Comparison of ENCODE assay signal across 8 mouse cellular contexts in the genomic region with DNA sequence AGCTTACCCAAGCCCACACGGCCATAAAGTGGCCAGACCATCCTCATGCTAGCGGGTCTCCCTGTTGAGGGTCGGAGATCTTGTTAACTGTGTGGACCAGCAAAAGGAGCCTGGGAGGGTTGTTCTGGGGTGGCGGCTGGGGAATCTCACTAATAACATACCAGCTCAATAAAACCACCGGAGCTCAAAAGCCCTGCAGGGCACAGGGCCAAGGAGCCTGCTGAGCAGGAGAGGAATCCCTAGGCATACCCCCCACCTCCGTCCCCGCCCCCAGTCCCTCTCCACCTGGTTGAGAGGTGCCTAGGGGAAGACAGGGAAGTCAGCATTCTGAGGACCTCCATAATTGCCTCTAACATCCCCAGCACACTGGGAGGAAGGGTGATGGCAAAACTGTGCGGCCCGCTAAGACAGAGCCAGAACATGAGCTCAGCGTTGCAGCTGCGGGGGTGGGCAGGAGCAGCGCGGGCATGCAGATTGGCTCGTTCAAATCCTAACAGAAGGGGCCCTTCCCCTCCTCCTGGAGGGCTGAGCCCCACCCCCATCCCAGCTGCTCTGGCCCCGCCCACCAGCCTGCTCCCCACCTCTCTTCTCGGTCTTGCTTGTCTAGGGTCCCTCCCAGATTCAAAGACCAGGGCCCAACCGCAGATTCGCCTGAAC. TPM values are rescaled to one million over a fixed set of nuclear protein-coding genes. Genes with fewer than 3 reads are reported as not detected.
A peak's percentile ranks its signal among the peaks of the same experiment; 100 is the strongest.
DNase-seq lines count a peak whose midpoint lies in the region; ATAC-seq lines count a peak whose summit lies in the region.
"Had no signal": no experiment of that assay in that cellular context is flagged by ENCODE, and none has a peak within 500 bp of the region (broad histone marks: within the 10 kb centered on the region; RNA-seq: fewer than 3 reads in every experiment).

No protein-coding gene starts in this region.

- WGBS in intestine, embryonic 16.5 days, result 14% methylated on average over 18 of the region's 18 CpGs
- 6% methylated on average over 18 of the region's 18 CpGs for WGBS in limb, embryonic 12.5 days
- 10% methylated on average over 18 of the region's 18 CpGs for WGBS in neural tube, embryonic 11.5 days

- H3K4me1 ChIP-seq in intestine, embryonic 16.5 days (ENCODE audit: control insufficient read depth, insufficient read depth, low read length), result peaks cover 14% of the 10 kb centered on the region
- H3K4me1 ChIP-seq in limb, embryonic 12.5 days (replicated peaks), result peaks cover 34% of the 10 kb centered on the region
- H3K4me1 ChIP-seq in neural tube, embryonic 11.5 days (ENCODE audit: control insufficient read depth, insufficient read depth, low read length), result peaks cover 10% of the 10 kb centered on the region

- peak; percentile 95 for DNase-seq in ZHBTc4 (ENCODE audit: low read depth, low spot score)
- peak; percentile 80 to 88 for DNase-seq in cerebellum, postnatal 14 days
- DNase-seq in frontal cortex, postnatal 14 days (ENCODE audit: low spot score in 2 of 2), result peak; percentile 66 to 70
- DNase-seq in neural tube, embryonic 11.5 days (ENCODE audit: low spot score), result peak; percentile 86
- peak; percentile 67 for DNase-seq in thymus, postnatal 25 days

- H3K27me3 ChIP-seq in intestine, embryonic 16.5 days (replicated peaks; ENCODE audit: control insufficient read depth, insufficient read depth, low read length), result no peaks in the 10 kb centered on the region
- no peaks in the 10 kb centered on the region for H3K27me3 ChIP-seq in limb, embryonic 12.5 days
- H3K27me3 ChIP-seq in neural tube, embryonic 11.5 days (ENCODE audit: control insufficient read depth, insufficient read depth, low read length), result no peaks in the 10 kb centered on the region

- H3K4me2 ChIP-seq in intestine, embryonic 16.5 days (ENCODE audit: low read depth, low read length), result peak overlapping the region; percentile 49
- peak overlapping the region; percentile 44 for H3K4me2 ChIP-seq in limb, embryonic 12.5 days
- peak overlapping the region; percentile 21 for H3K4me2 ChIP-seq in neural tube, embryonic 11.5 days (ENCODE audit: low read depth)

- peak; percentile 83 for ATAC-seq in intestine, embryonic 16.5 days
- ATAC-seq in limb, embryonic 12.5 days (ENCODE audit: insufficient number of reproducible peaks, insufficient read depth, low FRiP score, low TSS enrichment, low read depth), result peak; percentile 84
- ATAC-seq in neural tube, embryonic 11.5 days (ENCODE audit: insufficient read depth, low FRiP score, low TSS enrichment), result peak; percentile 86

- no peaks in the 10 kb centered on the region for H3K36me3 ChIP-seq in intestine, embryonic 16.5 days (ENCODE audit: control insufficient read depth, insufficient read depth, low read length)
- H3K36me3 ChIP-seq in limb, embryonic 12.5 days, result peaks cover 62% of the 10 kb centered on the region
- peaks cover 10% of the 10 kb centered on the region for H3K36me3 ChIP-seq in neural tube, embryonic 11.5 days (ENCODE audit: control insufficient read depth, insufficient read depth, low read length)

- H3K9me3 ChIP-seq in intestine, embryonic 16.5 days (ENCODE audit: control insufficient read depth, low read length), result no peaks in the 10 kb centered on the region
- H3K9me3 ChIP-seq in limb, embryonic 12.5 days, result no peaks in the 10 kb centered on the region
- no peaks in the 10 kb centered on the region for H3K9me3 ChIP-seq in neural tube, embryonic 11.5 days (ENCODE audit: control insufficient read depth, low read length)

- H3K9ac ChIP-seq in intestine, embryonic 16.5 days (ENCODE audit: low read depth, low read length), result peak overlapping the region; percentile 49
- peak overlapping the region; percentile 42; the same call in 1 of the 2 replicates for H3K9ac ChIP-seq in limb, embryonic 12.5 days (replicated peaks)
- H3K9ac ChIP-seq in neural tube, embryonic 11.5 days (ENCODE audit: low read length), result 0 out of 2 replicates have a peak overlapping the region, but pooled peaks have one; percentile 5

- H3K4me3 ChIP-seq in intestine, embryonic 16.5 days (ENCODE audit: low read length), result peak overlapping the region; percentile 29
- H3K4me3 ChIP-seq in limb, embryonic 12.5 days (replicated peaks), result peak overlapping the region; percentile 3
- H3K4me3 ChIP-seq in neural tube, embryonic 11.5 days (ENCODE audit: low read depth, low read length), result no peak overlapping the region
- H3K4me3 ChIP-seq: erythroblast, embryonic 14.5 days had no signal

- H3K27ac ChIP-seq in intestine, embryonic 16.5 days (ENCODE audit: low read length), result peak overlapping the region; percentile 74
- peak overlapping the region; percentile 90 for H3K27ac ChIP-seq in limb, embryonic 12.5 days
- H3K27ac ChIP-seq in neural tube, embryonic 11.5 days (ENCODE audit: low read depth, low read length), result peak overlapping the region; percentile 68

RNA-seq across cellular contexts. Expression of a gene that starts 20.6 kb away (rescaled TPM):
- 1.2 and 1.3 TPM in 2 replicates for polyA plus RNA-seq in intestine, embryonic 16.5 days (2015; fragmentation: Nextera tagmentation; extraction: Ambion mirVana)
- 5.0 and 5.6 TPM in 2 replicates for polyA plus RNA-seq in limb, embryonic 12.5 days (2016; fragmentation: Nextera tagmentation; extraction: Ambion mirVana)
- polyA plus RNA-seq in neural tube, embryonic 11.5 days (2014; fragmentation: Nextera tagmentation; extraction: Ambion mirVana), result 6.6 and 7.6 TPM in 2 replicates

RNA-seq across cellular contexts. Expression of a gene that starts 28.4 kb away (rescaled TPM):
- polyA plus RNA-seq in intestine, embryonic 16.5 days (2015; fragmentation: Nextera tagmentation; extraction: Ambion mirVana), result not detected in 2 replicates
- not detected in 2 replicates for polyA plus RNA-seq in limb, embryonic 12.5 days (2016; fragmentation: Nextera tagmentation; extraction: Ambion mirVana)
- polyA plus RNA-seq in neural tube, embryonic 11.5 days (2014; fragmentation: Nextera tagmentation; extraction: Ambion mirVana), result not detected in 2 replicates
- polyA plus RNA-seq: erythroblast, embryonic 14.5 days had no signal

RNA-seq across cellular contexts. Expression of a gene that starts 51.5 kb away (rescaled TPM):
- 23.4 and 25.3 TPM in 2 replicates for polyA plus RNA-seq in intestine, embryonic 16.5 days (2015; fragmentation: Nextera tagmentation; extraction: Ambion mirVana)
- polyA plus RNA-seq in limb, embryonic 12.5 days (2016; fragmentation: Nextera tagmentation; extraction: Ambion mirVana), result 54.1 and 58.8 TPM in 2 replicates
- 41.6 and 48.7 TPM in 2 replicates for polyA plus RNA-seq in neural tube, embryonic 11.5 days (2014; fragmentation: Nextera tagmentation; extraction: Ambion mirVana)
